Mouse (Mus musculus): ENCODE measurements around the gene Tmem132c. TPM values are rescaled to one million over a fixed set of nuclear protein-coding genes. Genes with fewer than 3 reads are reported as not detected.

Gene Tmem132c
- polyA plus RNA-seq (2015; fragmentation: Nextera tagmentation; extraction: Ambion mirVana): 1.7 and 2.5 TPM in 2 replicates

DNA sequence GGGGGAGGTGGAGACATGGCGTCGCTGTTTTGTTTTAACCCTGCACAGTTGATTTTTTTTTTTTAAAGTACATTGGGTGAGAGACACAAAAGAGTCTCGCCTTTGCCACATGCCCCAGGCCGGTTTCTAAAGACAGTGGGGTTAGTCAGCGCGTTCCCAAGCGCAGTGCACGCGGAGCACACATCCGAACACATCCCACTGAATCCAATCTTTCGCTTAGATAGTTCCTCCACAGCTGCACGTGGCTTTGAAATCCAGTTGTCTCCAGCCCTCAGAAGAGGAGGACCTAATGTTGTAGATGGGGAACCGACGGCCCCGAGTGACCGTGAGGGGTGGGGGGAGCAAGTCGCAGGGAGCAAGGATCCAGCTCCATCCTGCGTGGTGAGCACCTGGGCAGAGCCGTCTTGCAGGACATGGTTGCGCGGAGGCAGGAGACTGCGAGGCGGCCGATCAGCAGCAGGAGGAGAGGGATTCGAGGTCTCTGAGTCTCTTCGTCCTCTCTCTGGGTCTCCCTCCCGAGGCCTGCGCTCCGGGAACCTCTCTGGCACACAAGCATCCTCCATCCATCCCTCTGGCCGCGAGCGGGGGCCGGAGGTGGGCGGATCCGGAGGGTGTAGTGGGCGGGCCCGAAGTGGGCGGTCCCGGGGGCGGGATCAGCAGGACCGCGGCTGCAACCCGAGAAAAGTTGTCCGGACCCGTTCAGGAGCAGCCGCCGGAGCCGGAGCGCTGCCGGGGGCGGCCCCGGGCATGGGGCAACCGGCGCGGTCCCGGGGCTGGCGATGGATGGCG is at the start of gene Tmem132c:
Gene Tmem132c (plus strand): TSS at position 673 of the 789 bp plus-strand sequence.
- Histone ChIP-seq H3K9ac (ENCODE audit: low read length) (peak within 1 kb of the TSS; percentile 32), H3K27me3 (ENCODE audit: control insufficient read depth, insufficient read depth, low read length) (peaks cover 13% of the 10 kb centered on the region), H3K4me1 (replicated peaks; ENCODE audit: control insufficient read depth, insufficient read depth) (no peaks in the 10 kb centered on the region), H3K36me3 (ENCODE audit: control insufficient read depth, insufficient read depth, low read length) (no peaks in the 10 kb centered on the region), H3K4me3 (ENCODE audit: low read depth, low read length) (peak within 1 kb of the TSS; percentile 49), H3K9me3 (ENCODE audit: control insufficient read depth, low read length) (no peaks in the 10 kb centered on the region), H3K27ac (replicated peaks) (no peak within 1 kb of the TSS), H3K4me2 (replicated peaks; ENCODE audit: low read depth) (peak within 1 kb of the TSS; percentile 70)
- WGBS: under 1% methylated on average over 57 of the region's 58 CpGs
- peak; percentile 63 for DNase-seq (ENCODE audit: low spot score)
- peak; percentile 79; the same call in 1 of the 2 replicates for ATAC-seq (ENCODE audit: low FRiP score, low TSS enrichment)
- TF ChIP-seq CTCF (IDR thresholded peaks at IDR 0.05; ENCODE audit: low read depth) (no peak), EP300 (optimal IDR thresholded peaks at IDR 0.05) (no peak)

DNA sequence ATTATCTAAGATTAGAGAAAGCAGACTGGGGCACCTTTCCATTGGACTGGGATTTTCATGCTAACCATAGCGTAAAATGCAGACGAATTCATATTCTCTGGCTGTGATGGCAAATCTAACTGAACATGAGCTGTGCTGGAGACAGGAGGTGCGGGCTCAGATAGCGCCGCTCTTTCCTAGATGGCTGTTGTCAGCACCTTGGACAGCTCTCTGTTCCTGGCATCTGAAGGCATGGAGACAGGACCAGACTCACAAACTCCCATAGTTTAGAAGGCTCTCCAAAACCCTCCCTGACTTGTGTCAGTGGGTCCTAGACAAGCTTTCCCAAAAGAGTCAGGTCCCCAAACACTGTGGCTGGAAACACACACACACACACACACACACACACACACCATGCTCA is 49.7 kb upstream of the Tmem132c start:
- Histone ChIP-seq H3K27me3 (ENCODE audit: control insufficient read depth, insufficient read depth, low read length) (no peaks in the 10 kb centered on the region), H3K36me3 (ENCODE audit: control insufficient read depth, insufficient read depth, low read length) (no peaks in the 10 kb centered on the region), H3K9ac (ENCODE audit: low read length) (no peak overlapping the region), H3K4me1 (replicated peaks; ENCODE audit: control insufficient read depth, insufficient read depth) (no peaks in the 10 kb centered on the region), H3K4me3 (ENCODE audit: low read depth, low read length) (no peak overlapping the region), H3K9me3 (ENCODE audit: control insufficient read depth, low read length) (no peaks in the 10 kb centered on the region), H3K4me2 (replicated peaks; ENCODE audit: low read depth) (no peak overlapping the region), H3K27ac (replicated peaks) (no peak overlapping the region)
- no peak for ATAC-seq (ENCODE audit: low FRiP score, low TSS enrichment)
- TF ChIP-seq EP300 (optimal IDR thresholded peaks at IDR 0.05) (no peak), CTCF (IDR thresholded peaks at IDR 0.05; ENCODE audit: low read depth) (no peak)
- 33% methylated on average over 5 of the region's 5 CpGs for WGBS
- peak; percentile 17 for DNase-seq (ENCODE audit: low spot score)

DNA sequence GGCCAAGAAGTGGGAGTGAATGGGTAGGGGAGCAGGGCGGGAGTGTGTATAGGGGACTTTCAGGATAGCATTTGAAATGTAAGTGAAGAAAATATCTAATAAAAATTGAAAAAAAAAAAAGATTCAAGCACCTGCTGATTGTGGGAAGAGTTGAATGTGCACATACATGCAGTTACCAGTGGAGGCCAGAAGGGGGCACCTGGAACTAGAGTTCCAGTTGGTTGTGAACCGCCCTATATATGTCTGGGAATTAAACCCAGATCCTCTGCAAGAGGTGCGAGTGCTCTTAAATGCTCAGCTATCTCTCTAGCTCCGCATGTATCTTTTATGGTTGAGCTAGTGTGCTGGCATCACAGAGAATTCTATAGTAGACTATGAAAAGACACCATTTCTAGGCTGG is 42.8 kb upstream of the Tmem132c start:
- ATAC-seq (ENCODE audit: low FRiP score, low TSS enrichment) (no peak), DNase-seq (ENCODE audit: low spot score) (no peak)
- Histone ChIP-seq H3K36me3 (ENCODE audit: control insufficient read depth, insufficient read depth, low read length) (no peaks in the 10 kb centered on the region), H3K27me3 (ENCODE audit: control insufficient read depth, insufficient read depth, low read length) (no peaks in the 10 kb centered on the region), H3K4me3 (ENCODE audit: low read depth, low read length) (no peak overlapping the region), H3K4me1 (replicated peaks; ENCODE audit: control insufficient read depth, insufficient read depth) (no peaks in the 10 kb centered on the region), H3K9ac (ENCODE audit: low read length) (no peak overlapping the region), H3K9me3 (ENCODE audit: control insufficient read depth, low read length) (no peaks in the 10 kb centered on the region), H3K4me2 (replicated peaks; ENCODE audit: low read depth) (no peak overlapping the region), H3K27ac (replicated peaks) (no peak overlapping the region)
- TF ChIP-seq EP300 (optimal IDR thresholded peaks at IDR 0.05) (no peak), CTCF (IDR thresholded peaks at IDR 0.05; ENCODE audit: low read depth) (peak; percentile 60)
- WGBS: 52% methylated on average over 4 of the region's 4 CpGs

DNA sequence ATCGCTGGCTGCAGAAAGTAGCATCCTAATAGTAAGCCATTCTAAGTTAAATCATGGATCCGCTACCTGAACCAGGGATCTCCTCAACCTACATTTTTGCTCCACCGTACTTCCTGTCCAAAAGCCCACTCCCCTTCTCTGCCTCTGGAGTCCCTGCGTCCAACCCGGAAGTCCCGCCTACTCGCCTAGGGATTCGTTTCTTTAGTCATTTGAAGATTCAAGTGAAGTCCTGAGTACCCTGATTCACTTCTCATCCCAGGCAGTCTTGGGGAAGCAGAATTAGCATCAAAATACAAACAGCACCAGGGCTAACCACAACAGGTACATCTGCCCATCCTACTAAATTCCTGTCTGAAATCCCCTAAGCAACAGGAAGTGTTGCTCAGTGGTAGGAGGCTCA is 36.7 kb upstream of the Tmem132c start:
- H3K4me3 ChIP-seq (ENCODE audit: low read depth, low read length): no peak overlapping the region
- no peaks in the 10 kb centered on the region for H3K36me3 ChIP-seq (ENCODE audit: control insufficient read depth, insufficient read depth, low read length)
- H3K27me3 ChIP-seq (ENCODE audit: control insufficient read depth, insufficient read depth, low read length): no peaks in the 10 kb centered on the region
- DNase-seq (ENCODE audit: low spot score) (no peak), ATAC-seq (ENCODE audit: low FRiP score, low TSS enrichment) (no peak)
- no peak overlapping the region for H3K27ac ChIP-seq (replicated peaks)
- H3K9me3 ChIP-seq (ENCODE audit: control insufficient read depth, low read length): no peaks in the 10 kb centered on the region
- no peak overlapping the region for H3K9ac ChIP-seq (ENCODE audit: low read length)
- TF ChIP-seq EP300 (optimal IDR thresholded peaks at IDR 0.05): no peak
- no peak for TF ChIP-seq CTCF (IDR thresholded peaks at IDR 0.05; ENCODE audit: low read depth)
- 87% methylated on average over 8 of the region's 8 CpGs for WGBS
- H3K4me2 ChIP-seq (replicated peaks; ENCODE audit: low read depth): no peak overlapping the region
- no peaks in the 10 kb centered on the region for H3K4me1 ChIP-seq (replicated peaks; ENCODE audit: control insufficient read depth, insufficient read depth)

DNA sequence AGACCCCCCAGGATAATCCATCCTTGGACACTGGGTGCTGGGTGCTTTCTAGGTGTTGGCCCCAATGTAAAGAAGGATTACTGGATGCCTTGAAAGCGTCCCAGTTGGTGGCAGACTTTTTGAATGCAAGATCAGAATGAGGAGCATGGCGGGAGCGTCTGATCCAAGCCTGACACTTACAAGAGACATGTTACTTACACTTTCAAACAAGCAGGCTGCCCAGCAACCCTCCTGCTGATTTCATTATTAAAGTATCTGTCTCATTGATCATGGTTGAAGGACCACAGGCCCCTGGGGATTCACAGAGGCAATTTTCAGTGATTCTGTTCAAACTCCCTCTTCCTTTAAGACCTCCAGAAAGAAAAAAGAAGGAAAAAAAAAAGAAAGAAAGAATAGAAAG is 25.2 kb upstream of the Tmem132c start:
- Histone ChIP-seq H3K27ac (replicated peaks) (no peak overlapping the region), H3K4me3 (ENCODE audit: low read depth, low read length) (no peak overlapping the region), H3K4me2 (replicated peaks; ENCODE audit: low read depth) (no peak overlapping the region), H3K9ac (ENCODE audit: low read length) (no peak overlapping the region), H3K4me1 (replicated peaks; ENCODE audit: control insufficient read depth, insufficient read depth) (no peaks in the 10 kb centered on the region), H3K27me3 (ENCODE audit: control insufficient read depth, insufficient read depth, low read length) (no peaks in the 10 kb centered on the region), H3K9me3 (ENCODE audit: control insufficient read depth, low read length) (no peaks in the 10 kb centered on the region), H3K36me3 (ENCODE audit: control insufficient read depth, insufficient read depth, low read length) (no peaks in the 10 kb centered on the region)
- no peak for ATAC-seq (ENCODE audit: low FRiP score, low TSS enrichment)
- 51% methylated on average over 3 of the region's 3 CpGs for WGBS
- no peak for DNase-seq (ENCODE audit: low spot score)
- no peak for TF ChIP-seq CTCF (IDR thresholded peaks at IDR 0.05; ENCODE audit: low read depth)
- no peak for TF ChIP-seq EP300 (optimal IDR thresholded peaks at IDR 0.05)

DNA sequence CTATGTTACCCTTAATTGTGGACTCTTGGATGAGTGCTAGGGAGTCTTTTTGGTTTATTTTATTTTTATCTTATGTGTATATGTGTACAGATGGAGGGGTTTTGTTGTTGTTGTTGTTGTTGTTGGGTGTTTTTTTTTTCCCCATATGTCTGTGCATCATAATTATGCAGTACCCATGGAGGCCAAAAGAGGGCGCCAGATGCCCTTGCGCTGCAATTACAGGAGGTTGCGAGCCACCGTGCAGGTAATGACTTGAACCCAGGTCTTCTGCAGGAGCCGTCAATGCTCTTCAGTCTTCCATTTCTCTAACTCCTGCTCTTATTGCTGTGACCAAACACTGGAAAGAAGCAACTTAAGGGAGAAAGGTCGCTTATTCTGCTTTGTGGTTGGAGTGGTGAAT is 23.9 kb upstream of the Tmem132c start:
- Histone ChIP-seq H3K27me3 (ENCODE audit: control insufficient read depth, insufficient read depth, low read length) (no peaks in the 10 kb centered on the region), H3K4me2 (replicated peaks; ENCODE audit: low read depth) (no peak overlapping the region), H3K36me3 (ENCODE audit: control insufficient read depth, insufficient read depth, low read length) (no peaks in the 10 kb centered on the region), H3K4me3 (ENCODE audit: low read depth, low read length) (no peak overlapping the region), H3K9me3 (ENCODE audit: control insufficient read depth, low read length) (no peaks in the 10 kb centered on the region), H3K4me1 (replicated peaks; ENCODE audit: control insufficient read depth, insufficient read depth) (no peaks in the 10 kb centered on the region), H3K9ac (ENCODE audit: low read length) (no peak overlapping the region), H3K27ac (replicated peaks) (no peak overlapping the region)
- ATAC-seq (ENCODE audit: low FRiP score, low TSS enrichment) (no peak), DNase-seq (ENCODE audit: low spot score) (no peak)
- TF ChIP-seq CTCF (IDR thresholded peaks at IDR 0.05; ENCODE audit: low read depth): peak; percentile 31
- TF ChIP-seq EP300 (optimal IDR thresholded peaks at IDR 0.05): no peak
- WGBS: 57% methylated on average over 6 of the region's 6 CpGs

All from stomach, postnatal 0 days (tissue).